Mouse (Mus musculus) heart, postnatal 14 days (tissue): Measurements from ENCODE around the gene Lrig3. TPM values are rescaled to one million over a fixed set of nuclear protein-coding genes. Genes with fewer than 3 reads are reported as not detected.

Source experiments
- DNase-seq, 2 experiments: peaks; one replicate each; pipeline ENCODE4 v3.0.0; 2021 to 2022
- intact Hi-C: fragments of 180-260 bp; cut with DNase I; formaldehyde crosslinking; loops from one replicate; pipeline ENCODE4 v1.15.1; 2025
- long read RNA-seq, 2 experiments: library from polyadenylated mRNA; stranded (forward); transcript quantifications; one replicate each; pipeline ENCODE4 v2.0.0; 2021
- total RNA-seq, 2 experiments: library from RNA; stranded (reverse); gene quantifications; 2 replicates each; pipeline ENCODE4 v1.2.3; 2021

Lrig3 gene
- total RNA-seq = 1 to 10 TPM; 2.2 to 2.5 TPM
- long read RNA-seq, experiment 1, full-length matches to known transcripts = 3 of 3 reads
- long read RNA-seq, experiment 1, partial matches to known transcripts = 0 of 3 reads
- long read RNA-seq, experiment 1, other reads (novel, unspliced or antisense) = 0 of 3 reads
- long read RNA-seq, experiment 2, full-length matches to known transcripts = 3 of 3 reads
- long read RNA-seq, experiment 2, partial matches to known transcripts = 0 of 3 reads
- long read RNA-seq, experiment 2, other reads (novel, unspliced or antisense) = 0 of 3 reads

DNA sequence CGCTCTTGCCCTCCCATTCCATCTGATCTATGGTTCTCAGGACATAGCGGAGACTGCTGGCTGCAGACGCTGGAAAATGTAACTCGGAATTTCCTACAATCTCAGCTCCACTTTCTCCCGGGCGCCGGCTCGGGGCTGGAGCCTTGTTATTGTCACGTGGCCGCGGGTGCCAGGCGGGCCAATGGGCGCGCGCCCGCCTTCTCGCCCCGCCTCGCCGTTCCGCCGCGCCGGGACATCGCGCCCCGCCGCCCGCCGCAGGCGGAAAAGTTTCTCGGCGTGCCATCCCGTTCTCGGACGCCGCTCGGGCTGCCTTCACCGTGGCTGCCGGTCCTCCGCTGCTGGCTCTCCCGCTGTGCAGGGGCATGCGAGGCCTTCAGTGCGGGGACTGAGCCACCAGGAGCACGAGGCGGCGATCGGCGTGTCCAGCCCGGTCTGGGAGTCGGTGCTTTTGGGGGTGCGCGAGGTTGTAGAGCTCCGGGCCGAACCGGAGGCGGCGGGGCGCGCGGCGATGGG is at the start of gene Lrig3:
Lrig3 (plus strand) TSS at position 201 of the 513 bp plus-strand sequence.
- intact Hi-C loops = no loop called here

DNA sequence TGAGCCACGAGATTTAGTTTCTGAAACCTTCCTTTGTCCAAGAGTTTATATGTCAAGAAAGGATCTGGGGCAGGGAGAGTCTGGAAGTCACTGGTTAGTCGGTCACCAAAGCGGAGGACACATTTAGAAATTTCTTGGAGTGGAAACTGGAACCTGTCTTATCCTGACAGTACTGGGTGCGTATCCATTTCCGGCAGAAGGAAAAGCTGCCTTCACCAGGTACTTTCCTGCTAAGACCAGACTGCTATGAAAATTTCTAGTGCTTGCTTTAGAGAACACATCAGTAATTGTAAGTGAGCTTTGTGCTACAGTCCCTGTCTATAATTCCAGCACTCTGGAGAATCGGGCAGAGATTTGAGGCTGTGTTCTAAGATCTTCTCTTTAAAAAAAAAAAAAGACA is 49.2 kb upstream of the Lrig3 start:
- intact Hi-C loops = no loop called here
- DNase-seq = no peak

More for the DNA sequence above, at the start of gene Lrig3:
- DNase-seq = peak; percentile 82 to 88

DNA sequence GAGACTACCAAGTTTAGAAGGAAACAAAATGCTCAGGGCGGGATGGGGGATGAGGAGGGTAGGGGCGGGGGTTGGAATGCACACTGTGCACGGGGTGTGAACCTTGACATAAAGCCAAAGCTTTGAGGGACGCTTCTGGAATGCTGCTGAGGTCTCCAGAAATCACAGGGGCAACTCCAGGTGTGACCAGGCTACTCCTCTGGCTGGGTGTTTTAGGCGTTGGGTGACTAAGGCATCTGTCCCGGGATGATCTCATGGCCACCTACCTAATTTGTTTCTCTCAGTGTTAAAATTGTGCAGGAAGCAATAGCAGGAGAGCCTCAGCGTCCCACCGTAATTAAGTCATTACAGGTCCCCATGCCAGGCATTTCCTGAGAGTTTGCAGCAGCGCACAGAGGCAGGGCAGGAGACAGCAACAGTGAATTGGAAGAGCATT is 48.5 kb upstream of the Lrig3 start:
- intact Hi-C loops = no loop called here
- DNase-seq = no peak

DNA sequence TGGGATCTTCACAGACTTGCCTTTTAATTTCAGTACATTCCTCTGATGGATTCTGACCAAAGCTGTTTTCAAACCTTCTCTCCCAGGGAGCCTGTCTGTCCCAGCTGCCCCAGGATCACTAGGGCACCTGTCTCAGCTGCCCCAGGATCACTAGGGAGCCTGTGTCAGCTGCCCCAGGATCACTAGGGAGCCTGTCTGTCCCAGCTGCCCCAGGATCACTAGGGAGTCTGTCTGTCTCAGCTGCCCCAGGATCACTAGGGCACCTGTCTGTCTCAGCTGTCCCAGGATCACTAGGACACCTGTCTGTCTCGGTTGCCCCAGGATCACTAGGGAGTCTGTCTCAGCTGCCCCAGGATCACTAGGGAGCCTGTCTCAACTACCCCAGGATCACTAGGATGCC is 47.0 kb upstream of the Lrig3 start:
- intact Hi-C loops = no loop called here

DNA sequence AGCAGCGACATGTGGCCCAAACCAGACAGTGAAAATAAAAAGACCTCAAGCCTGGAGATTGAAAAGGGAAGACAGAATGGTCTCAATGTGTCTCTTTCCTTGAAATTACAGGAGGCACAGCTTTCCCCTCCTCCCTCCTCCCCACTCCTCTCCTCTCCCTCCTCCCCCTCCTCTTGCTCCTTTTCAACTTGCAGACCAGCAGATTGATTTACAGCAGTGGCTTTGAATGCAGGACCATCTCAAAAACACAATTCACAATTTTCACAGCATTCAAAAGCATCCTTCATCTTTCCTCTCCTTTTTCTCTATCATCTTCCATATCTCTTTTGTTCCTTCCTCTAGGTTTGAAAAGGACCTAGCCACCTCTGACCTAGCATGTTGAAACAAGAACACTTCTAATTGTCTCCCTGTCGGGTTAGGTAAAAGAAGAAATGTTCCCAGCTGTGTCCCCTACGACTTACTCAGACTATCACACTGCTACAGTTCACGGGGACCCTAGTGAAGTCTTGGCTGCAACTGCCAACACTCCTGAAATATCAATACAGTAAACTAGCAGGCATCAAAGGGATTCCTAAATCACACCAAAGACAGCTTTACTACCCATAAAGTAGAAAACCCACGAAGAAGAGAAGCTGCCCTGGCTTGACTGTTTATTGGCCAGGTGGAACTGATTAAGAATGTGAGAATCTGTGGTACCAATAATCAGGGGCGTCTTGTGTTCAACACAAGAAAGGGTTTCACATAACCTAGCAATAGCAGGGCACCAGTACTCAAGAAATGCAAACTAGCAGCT is 44.1 kb upstream of the Lrig3 start:
- intact Hi-C loops = no loop called here
- DNase-seq = no peak

More for the DNA sequence above, 47.0 kb upstream of the Lrig3 start:
- DNase-seq = no peak

DNA sequence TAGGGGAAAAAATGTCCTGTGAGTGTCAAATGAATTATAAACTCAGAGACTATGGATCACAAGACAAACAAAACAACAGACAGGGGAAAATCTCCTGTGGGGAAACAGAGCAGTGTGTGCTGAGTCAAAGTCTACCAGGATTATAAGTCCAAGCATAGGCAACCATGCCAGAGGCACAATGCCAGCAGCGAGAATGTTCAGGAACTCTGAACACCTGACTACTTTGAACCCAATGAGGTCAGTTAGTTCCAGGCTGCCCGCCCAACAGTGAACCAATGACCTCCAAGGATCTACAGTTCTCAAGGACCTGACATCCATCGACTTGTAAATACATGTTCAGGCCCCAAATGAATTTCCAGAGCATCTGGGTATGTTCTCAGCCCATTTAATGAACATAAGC is 36.0 kb upstream of the Lrig3 start:
- intact Hi-C loops = no loop called here
- no peak for DNase-seq

DNA sequence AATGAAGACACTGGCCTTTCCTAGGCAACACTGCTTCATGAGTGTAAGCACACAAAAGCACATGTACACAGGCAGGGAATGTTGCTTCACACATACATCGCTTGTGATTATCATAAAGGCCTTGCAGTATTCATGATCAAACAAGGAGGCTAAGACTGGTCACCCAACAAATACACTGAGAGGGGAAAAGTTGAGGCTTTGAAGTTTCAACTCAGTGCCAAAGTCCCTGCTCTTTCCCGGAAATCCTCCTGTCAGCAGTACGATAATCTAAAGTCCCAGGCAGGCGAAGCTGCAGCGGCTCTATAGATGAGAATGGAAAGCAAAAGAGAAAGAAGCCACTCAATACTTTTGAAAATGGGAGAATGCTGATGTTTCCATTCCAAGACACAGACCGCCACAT is 32.6 kb upstream of the Lrig3 start:
- intact Hi-C loops = no loop called here
- DNase-seq = no peak

DNA sequence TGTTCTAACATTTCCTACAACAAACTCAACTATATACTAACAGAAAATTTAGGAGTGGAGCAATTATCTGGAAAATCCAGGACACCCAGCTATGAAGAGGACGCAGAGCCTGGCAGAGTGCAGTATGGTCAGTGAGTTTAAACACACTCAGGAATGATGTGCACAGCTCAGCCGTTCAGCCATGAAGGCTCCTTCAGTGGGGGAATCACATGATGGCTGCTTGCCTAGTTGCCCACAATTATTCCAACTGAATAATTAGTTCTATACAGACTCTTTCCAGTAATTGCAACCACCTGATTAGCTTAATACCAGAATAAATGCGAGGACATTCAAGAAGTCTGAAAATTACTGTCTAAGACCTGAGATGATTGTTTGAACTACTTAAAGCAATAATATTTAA is 31.9 kb upstream of the Lrig3 start:
- intact Hi-C loops = no loop called here
- DNase-seq = no peak

DNA sequence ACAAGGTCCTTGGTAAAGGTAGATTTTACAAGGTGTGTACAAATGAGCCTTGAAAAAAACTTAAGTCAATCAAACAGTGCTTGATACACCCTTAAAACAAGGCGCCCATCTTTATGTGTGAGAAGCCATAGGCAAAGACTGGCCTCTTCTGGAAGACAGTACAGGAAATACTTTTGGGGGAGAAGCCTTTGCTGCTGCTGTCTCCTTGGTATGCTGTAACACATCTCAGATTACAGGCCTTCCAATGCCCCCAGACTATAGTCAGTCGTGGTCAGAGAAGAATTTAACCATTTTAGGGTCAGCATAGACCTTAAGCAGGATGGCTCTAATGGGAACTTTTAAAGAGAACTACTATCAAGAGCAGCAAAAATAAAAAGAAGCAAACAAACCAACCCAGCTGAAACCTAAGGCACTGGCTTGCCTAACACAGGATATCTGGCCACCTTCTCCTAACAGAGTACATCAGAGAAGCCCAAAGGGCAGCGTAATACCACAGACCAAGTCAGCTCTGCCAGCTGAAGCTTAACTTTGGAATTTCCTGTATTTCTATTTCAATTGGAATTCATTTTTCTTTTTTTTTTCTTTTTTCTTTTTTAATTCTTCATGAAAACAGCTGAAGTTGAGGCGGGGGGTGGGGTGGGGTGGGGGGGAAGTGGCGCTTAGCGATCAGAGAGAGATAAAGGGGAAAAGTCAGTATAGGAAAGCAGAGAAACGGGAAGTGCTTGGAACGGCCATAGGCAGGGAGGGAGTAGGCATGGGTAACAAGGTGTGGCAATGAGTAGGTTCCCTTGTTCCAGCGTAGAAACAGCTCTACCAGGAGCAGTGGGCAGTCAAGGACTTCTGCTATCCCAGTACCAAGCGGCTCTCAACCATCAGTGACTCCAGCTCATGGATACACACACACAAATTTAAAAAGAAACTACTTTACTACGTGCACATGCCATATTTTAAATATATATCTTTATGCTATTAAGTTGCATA is 28.2 kb upstream of the Lrig3 start:
- intact Hi-C loops = no loop called here

DNA sequence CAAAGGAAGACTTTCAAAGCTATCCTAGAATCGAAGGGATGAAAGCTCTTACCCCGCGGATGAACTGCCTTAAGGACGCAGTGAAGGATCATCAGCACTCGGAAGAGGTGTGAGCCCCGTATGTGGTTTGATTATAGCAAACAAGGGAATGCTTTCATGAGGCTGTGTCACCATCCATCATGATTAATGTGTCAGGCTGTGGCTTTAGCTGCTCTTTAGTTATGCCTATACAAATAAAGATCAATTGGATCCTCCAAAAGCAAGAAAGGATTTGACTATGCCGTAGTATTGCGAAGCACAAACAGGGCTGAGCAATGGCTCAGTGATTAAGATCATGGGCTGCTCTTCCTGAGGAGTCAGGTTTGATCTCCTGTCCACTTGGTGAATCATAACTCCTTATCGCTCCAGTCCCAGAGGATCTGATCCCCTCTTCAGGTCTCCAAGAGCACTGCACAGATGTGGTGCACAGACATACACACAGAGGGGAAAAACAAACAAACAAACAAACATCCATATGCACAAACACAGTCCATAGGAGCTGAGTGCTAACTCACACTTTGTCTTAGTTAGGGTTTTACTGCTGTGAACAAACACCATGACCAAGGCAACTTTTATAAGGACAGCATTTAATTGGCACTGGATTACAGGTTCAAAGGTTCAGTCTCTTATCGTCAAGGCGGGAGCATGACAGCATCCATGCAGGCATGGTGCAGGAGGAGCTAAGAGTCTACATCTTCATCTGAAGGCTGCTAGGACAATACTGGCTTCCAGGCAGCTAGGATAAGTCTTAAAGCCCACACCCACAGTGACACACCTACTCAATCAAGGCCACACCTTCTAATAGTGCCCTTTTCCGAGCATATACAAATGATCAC is 27.2 kb upstream of the Lrig3 start:
- no peak for DNase-seq
- intact Hi-C loops = no loop called here

More for the DNA sequence above, 28.2 kb upstream of the Lrig3 start:
- DNase-seq = no peak

DNA sequence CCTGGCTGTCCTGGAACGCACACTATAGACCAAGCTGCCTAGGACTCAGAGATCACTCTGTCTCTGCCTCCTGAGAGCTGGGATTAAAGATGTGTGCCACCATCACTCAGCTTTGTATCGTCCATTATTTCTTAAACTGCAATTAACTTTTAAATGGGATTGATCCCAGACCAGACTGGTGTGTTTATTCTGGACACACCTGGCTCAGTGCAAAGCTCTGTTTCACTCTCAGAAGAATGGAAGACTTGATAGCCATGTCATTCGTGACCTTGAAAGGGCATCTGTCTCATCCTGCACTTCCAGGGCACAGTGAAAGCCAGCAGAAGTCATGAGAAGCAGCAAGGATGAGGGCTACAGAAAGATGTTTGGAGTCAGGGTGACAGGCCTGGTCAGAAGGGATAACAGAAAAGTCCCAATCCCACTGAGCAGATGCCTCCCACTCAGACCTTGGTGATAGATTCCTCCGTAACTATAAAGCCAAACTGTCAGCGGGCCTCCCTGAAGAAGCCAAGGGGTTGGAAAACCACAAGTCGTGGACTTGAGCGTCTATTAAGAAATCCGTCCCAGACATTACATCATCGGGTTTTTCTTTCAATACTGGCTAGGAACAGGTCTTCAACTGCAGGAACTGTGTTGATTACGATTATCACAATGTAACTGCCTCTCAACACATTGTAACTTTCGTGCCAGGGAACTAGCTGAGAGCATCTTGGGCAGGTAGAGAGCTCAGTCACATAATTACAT is 25.5 kb upstream of the Lrig3 start:
- intact Hi-C loops = no loop called here
- DNase-seq = no peak

DNA sequence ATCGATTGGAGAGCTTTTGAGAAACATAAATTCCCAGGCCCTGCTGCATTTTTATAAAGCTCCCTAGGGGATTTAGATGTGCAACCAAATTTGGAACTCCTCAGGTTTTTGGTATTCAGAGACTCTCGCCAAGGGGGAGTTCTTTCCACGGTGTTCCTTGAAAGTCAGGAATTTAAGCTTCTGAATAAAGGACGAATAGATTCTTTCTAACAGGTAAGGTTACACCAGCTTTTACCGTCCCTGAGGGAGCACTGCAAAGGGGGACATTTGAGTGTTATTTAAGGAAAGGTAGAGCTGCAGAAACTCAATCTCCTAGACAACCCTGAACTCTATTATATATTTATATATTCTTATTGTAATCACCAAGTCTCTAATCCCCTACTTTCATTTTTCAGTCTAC is 22.9 kb upstream of the Lrig3 start:
- no peak for DNase-seq
- intact Hi-C loops = no loop called here

DNA sequence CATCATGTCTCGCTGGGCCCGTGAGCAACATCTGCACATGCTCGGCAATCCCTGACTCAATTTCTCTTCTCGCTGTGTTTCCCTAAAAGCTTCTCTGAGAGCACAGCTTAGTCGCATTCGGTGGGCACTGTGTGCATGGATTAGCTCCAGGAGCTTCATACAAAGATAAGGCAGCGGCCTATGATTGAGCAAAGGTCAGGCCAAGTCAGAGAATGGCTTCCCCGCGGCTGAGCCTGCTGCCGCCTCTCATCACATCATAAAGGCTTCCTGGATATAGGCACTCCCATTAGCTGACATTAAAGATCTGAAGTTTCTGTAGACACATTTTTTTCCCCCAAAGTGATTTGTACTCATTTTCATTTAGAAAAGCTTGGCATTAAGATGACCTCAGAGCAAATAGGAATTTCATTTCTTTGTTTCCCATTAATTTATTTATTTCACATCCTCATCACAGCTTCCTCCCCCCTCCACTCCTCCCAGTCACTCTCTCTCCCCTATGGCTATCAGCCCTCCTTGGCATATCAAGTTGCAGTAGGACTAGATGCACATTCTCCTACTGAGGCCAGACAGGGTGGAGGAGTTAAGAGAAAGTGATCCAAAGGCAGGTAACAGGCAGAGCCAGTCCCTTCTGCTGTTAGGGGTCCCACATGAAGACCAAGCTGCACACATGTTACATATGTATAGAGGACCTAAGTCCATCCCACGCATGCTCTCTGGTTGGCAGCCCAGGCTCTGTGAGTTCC is 21.0 kb upstream of the Lrig3 start:
- no peak for DNase-seq
- intact Hi-C loops = no loop called here

DNA sequence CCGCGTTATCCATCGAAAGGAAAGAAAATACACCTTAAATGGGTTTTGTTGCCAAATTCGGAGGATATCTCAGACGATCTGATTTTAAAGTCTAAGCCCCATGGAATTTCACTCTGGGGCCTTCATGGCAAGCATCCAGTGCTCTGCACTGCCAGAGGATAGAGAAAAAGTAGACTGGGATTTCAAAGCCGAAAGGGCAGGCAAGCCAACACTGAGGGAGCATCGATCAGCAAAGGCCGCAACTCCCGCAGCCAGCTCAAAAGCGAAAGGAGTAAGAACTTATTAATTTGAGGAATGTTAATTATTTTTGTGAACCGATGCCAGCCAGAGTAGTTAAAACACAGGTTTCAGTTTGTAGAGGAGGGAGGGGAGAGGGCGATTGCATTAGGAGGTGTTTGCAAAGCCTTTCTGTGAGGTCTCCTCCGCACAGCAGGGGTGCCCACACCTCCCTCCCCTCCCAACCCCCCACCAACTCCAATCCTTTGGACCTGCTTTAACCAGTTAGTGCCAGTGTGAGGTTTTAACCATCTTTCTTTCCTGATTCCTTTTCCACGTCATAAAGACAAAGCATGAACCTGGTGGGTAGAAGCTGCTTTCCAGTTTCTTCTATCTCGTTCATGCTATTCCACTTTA is 17.0 kb upstream of the Lrig3 start:
- no peak for DNase-seq
- intact Hi-C loops = no loop called here

DNA sequence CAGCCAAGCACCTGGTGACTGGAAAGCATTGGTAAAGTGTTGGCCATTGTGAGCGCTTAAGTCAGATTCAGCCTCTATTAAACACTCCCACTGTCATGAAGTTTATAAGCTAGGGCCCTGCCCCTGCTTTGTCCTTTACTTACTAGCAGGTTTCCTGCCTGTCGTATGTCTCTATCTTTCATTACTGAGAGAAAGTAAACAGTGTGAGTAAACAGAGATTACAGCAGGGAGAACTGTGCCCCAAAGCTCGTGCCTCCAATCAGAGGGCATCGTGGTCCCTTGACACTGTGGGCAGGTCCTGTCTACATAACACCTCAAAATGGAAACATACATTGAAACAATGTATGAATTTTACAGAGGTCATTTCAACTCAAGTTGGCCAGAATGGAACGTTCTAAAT is 14.3 kb upstream of the Lrig3 start:
- intact Hi-C loops = no loop called here
- DNase-seq = no peak

DNA sequence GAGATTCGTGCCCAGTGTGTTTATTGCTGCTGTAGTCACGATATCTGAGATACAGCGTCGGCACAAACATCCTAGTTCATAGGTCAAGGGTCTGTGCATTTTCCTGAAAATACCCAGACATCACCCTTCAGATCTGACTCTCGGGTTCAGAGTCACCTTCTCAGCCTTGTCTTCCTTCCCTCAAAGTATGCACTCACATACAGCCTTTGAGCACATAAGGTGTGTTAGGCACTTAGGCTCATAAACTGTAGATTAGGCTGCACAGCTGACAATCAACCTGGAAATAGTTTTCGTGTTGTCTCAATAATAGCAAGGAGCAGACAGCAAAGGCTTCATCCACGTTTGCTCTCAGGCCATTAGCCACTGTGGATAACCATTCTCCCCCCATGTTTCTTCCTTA is 11.6 kb upstream of the Lrig3 start:
- no peak for DNase-seq
- intact Hi-C loops = no loop called here

DNA sequence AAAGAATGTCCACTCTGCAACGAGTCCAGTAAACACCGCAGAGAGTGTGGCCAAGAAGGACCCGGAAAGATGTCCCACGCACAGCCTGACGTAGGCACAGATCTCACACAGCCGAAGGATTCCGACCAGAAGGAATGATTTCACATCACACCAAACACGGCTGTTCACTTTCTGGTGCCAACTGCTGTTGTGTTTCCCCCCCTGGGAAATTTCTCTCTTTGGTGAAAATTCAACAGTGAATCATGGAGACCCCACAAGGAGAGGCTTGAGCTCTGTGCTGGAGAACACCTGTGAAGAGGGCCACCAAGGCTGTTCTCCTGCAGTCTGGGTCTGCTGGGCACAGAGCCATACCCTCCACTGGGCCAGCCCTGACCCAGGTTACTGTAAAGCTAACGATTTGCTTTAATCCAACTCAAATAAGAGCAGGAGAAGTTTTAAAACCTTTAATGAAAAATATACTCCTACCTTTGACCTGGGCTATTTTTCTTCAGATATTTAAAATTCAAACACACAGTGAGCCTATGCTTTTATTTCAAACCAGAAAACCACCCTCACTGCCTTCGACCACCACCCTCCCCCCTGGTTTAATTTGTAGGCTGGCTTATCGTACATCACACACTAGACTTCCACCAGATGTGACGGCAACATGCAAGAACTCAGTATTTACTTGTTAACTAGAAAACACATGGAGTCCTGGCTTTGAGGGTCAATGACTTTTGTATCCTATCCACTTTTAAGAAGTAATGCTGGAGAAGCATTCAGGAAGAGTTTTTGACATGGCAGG is 11.0 kb upstream of the Lrig3 start:
- DNase-seq = no peak
- intact Hi-C loops = no loop called here
